Mouse (Mus musculus): ENCODE results near the gene Ccdc47. TPM values are rescaled to one million over a fixed set of nuclear protein-coding genes. Genes with fewer than 3 reads are reported as not detected.
"Not testable (repeated sequence)": the region's sequence is repeated elsewhere in the genome, so short reads cannot be mapped to it uniquely, and the experiment has no call there.

Gene Ccdc47
- polyA plus RNA-seq, 1 experiment from 2014 or later = 101 TPM

- H3K36me3 ChIP-seq (ENCODE audit: insufficient read depth, low read length) = peaks cover 66% of the 10 kb centered on the region
- H3K27me3 ChIP-seq (ENCODE audit: insufficient read depth, low read length) = no peaks in the 10 kb centered on the region
- H3K4me3 ChIP-seq (ENCODE audit: low read length) = no peak overlapping the region
- no peaks in the 10 kb centered on the region for H3K4me1 ChIP-seq (ENCODE audit: insufficient read depth, low read length)
- H3K9me3 ChIP-seq (ENCODE audit: low read length) = no peaks in the 10 kb centered on the region
- no peak overlapping the region for H3K27ac ChIP-seq (ENCODE audit: low read length)
- no peak overlapping the region for H3K9ac ChIP-seq (replicated peaks; ENCODE audit: low read length)
- WGBS = 92% methylated on average over 19 of the region's 19 CpGs
- no peak overlapping the region for H3K4me2 ChIP-seq (replicated peaks; ENCODE audit: low read depth, low read length)
- no peak for ATAC-seq (ENCODE audit: low FRiP score, low TSS enrichment)
These were observed 14.6 kb downstream of the Ccdc47 start for GRCm38 (mm10) chr11:106201337-106202122.

GRCm38 (mm10) chr11:106200756-106201155, 15.4 kb downstream of the Ccdc47 start:
- Histone ChIP-seq H3K36me3 (ENCODE audit: insufficient read depth, low read length) (peaks cover 65% of the 10 kb centered on the region), H3K27me3 (ENCODE audit: insufficient read depth, low read length) (no peaks in the 10 kb centered on the region), H3K4me2 (replicated peaks; ENCODE audit: low read depth, low read length) (no peak overlapping the region), H3K9ac (replicated peaks; ENCODE audit: low read length) (no peak overlapping the region), H3K4me3 (ENCODE audit: low read length) (no peak overlapping the region), H3K4me1 (ENCODE audit: insufficient read depth, low read length) (no peaks in the 10 kb centered on the region), H3K9me3 (ENCODE audit: low read length) (no peaks in the 10 kb centered on the region), H3K27ac (ENCODE audit: low read length) (no peak overlapping the region)
- ATAC-seq (ENCODE audit: low FRiP score, low TSS enrichment) = no peak
- 74% methylated on average over 6 of the region's 6 CpGs for WGBS

- H3K4me3 ChIP-seq (ENCODE audit: low read length); H3K4me2 ChIP-seq (replicated peaks; ENCODE audit: low read depth, low read length): not testable (repeated sequence)
- peaks cover 60% of the 10 kb centered on the region for H3K36me3 ChIP-seq (ENCODE audit: insufficient read depth, low read length)
These were observed 16.1 kb downstream of the Ccdc47 start for GRCm38 (mm10) chr11:106199997-106200396.

GRCm38 (mm10) chr11:106198277-106198676, 17.9 kb downstream of the Ccdc47 start:
- 88% methylated on average over 4 of the region's 4 CpGs for WGBS

More at GRCm38 (mm10) chr11:106199997-106200396, 16.1 kb downstream of the Ccdc47 start:
- not testable (repeated sequence) for H3K4me1 ChIP-seq (ENCODE audit: insufficient read depth, low read length); H3K9ac ChIP-seq (replicated peaks; ENCODE audit: low read length); H3K27ac ChIP-seq (ENCODE audit: low read length); H3K9me3 ChIP-seq (ENCODE audit: low read length); H3K27me3 ChIP-seq (ENCODE audit: insufficient read depth, low read length); ATAC-seq (ENCODE audit: low FRiP score, low TSS enrichment)
- WGBS = 94% methylated on average over 7 of the region's 7 CpGs

GRCm38 (mm10) chr11:106195341-106195740, 20.8 kb downstream of the Ccdc47 start:
- Histone ChIP-seq H3K4me3 (ENCODE audit: low read length) (no peak overlapping the region), H3K27me3 (ENCODE audit: insufficient read depth, low read length) (no peaks in the 10 kb centered on the region), H3K4me1 (ENCODE audit: insufficient read depth, low read length) (peaks cover 7% of the 10 kb centered on the region), H3K9ac (replicated peaks; ENCODE audit: low read length) (no peak overlapping the region), H3K9me3 (ENCODE audit: low read length) (no peaks in the 10 kb centered on the region), H3K4me2 (replicated peaks; ENCODE audit: low read depth, low read length) (no peak overlapping the region), H3K27ac (ENCODE audit: low read length) (no peak overlapping the region), H3K36me3 (ENCODE audit: insufficient read depth, low read length) (peaks cover 21% of the 10 kb centered on the region; the same call in 1 of the 2 replicates)
- ATAC-seq (ENCODE audit: low FRiP score, low TSS enrichment) = no peak

More at GRCm38 (mm10) chr11:106198277-106198676, 17.9 kb downstream of the Ccdc47 start:
- no peak for ATAC-seq (ENCODE audit: low FRiP score, low TSS enrichment)
- no peaks in the 10 kb centered on the region for H3K9me3 ChIP-seq (ENCODE audit: low read length)
- no peaks in the 10 kb centered on the region for H3K27me3 ChIP-seq (ENCODE audit: insufficient read depth, low read length)
- peaks cover 45% of the 10 kb centered on the region for H3K36me3 ChIP-seq (ENCODE audit: insufficient read depth, low read length)
- H3K4me3 ChIP-seq (ENCODE audit: low read length) = no peak overlapping the region
- H3K4me2 ChIP-seq (replicated peaks; ENCODE audit: low read depth, low read length) = no peak overlapping the region
- no peak overlapping the region for H3K9ac ChIP-seq (replicated peaks; ENCODE audit: low read length)
- no peaks in the 10 kb centered on the region for H3K4me1 ChIP-seq (ENCODE audit: insufficient read depth, low read length)
- no peak overlapping the region for H3K27ac ChIP-seq (ENCODE audit: low read length)

GRCm38 (mm10) chr11:106194891-106195290, 21.3 kb downstream of the Ccdc47 start:
- 94% methylated on average over 7 of the region's 7 CpGs for WGBS
- Histone ChIP-seq H3K27me3 (ENCODE audit: insufficient read depth, low read length) (no peaks in the 10 kb centered on the region), H3K9ac (replicated peaks; ENCODE audit: low read length) (no peak overlapping the region), H3K4me1 (ENCODE audit: insufficient read depth, low read length) (peaks cover 7% of the 10 kb centered on the region), H3K9me3 (ENCODE audit: low read length) (no peaks in the 10 kb centered on the region), H3K4me2 (replicated peaks; ENCODE audit: low read depth, low read length) (no peak overlapping the region), H3K4me3 (ENCODE audit: low read length) (no peak overlapping the region), H3K27ac (ENCODE audit: low read length) (no peak overlapping the region), H3K36me3 (ENCODE audit: insufficient read depth, low read length) (peaks cover 21% of the 10 kb centered on the region; the same call in 1 of the 2 replicates)
- ATAC-seq (ENCODE audit: low FRiP score, low TSS enrichment) = no peak

- Histone ChIP-seq H3K36me3 (ENCODE audit: insufficient read depth, low read length) (peaks cover 21% of the 10 kb centered on the region; the same call in 1 of the 2 replicates), H3K9ac (replicated peaks; ENCODE audit: low read length) (peak overlapping the region; percentile 70), H3K27me3 (ENCODE audit: insufficient read depth, low read length) (no peaks in the 10 kb centered on the region), H3K9me3 (ENCODE audit: low read length) (no peaks in the 10 kb centered on the region), H3K27ac (ENCODE audit: low read length) (peak overlapping the region; percentile 91), H3K4me1 (ENCODE audit: insufficient read depth, low read length) (peaks cover 7% of the 10 kb centered on the region), H3K4me3 (ENCODE audit: low read length) (peak overlapping the region; percentile 75), H3K4me2 (replicated peaks; ENCODE audit: low read depth, low read length) (peak overlapping the region; percentile 67)
- no peak for ATAC-seq (ENCODE audit: low FRiP score, low TSS enrichment)
- WGBS = 31% methylated on average over 3 of the region's 3 CpGs
These were observed 22.0 kb downstream of the Ccdc47 start for GRCm38 (mm10) chr11:106194155-106194541.

- H3K4me3 ChIP-seq (ENCODE audit: low read length) = peak overlapping the region; percentile 75
- no peaks in the 10 kb centered on the region for H3K9me3 ChIP-seq (ENCODE audit: low read length)
- WGBS = under 1% methylated on average over 43 of the region's 44 CpGs
- H3K4me2 ChIP-seq (replicated peaks; ENCODE audit: low read depth, low read length) = peak overlapping the region; percentile 83
- peak overlapping the region; percentile 91 for H3K27ac ChIP-seq (ENCODE audit: low read length)
- H3K36me3 ChIP-seq (ENCODE audit: insufficient read depth, low read length) = peaks cover 19% of the 10 kb centered on the region; the same call in 1 of the 2 replicates
- peaks cover 7% of the 10 kb centered on the region for H3K4me1 ChIP-seq (ENCODE audit: insufficient read depth, low read length)
- ATAC-seq (ENCODE audit: low FRiP score, low TSS enrichment) = peak; percentile 99
- peak overlapping the region; percentile 78 for H3K9ac ChIP-seq (replicated peaks; ENCODE audit: low read length)
- no peaks in the 10 kb centered on the region for H3K27me3 ChIP-seq (ENCODE audit: insufficient read depth, low read length)
These were observed 22.6 kb downstream of the Ccdc47 start for GRCm38 (mm10) chr11:106193371-106194154.

- Histone ChIP-seq H3K9ac (replicated peaks; ENCODE audit: low read length) (peak overlapping the region; percentile 78), H3K36me3 (ENCODE audit: insufficient read depth, low read length) (peaks cover 11% of the 10 kb centered on the region; the same call in 1 of the 2 replicates), H3K4me1 (ENCODE audit: insufficient read depth, low read length) (peaks cover 7% of the 10 kb centered on the region), H3K4me3 (ENCODE audit: low read length) (peak overlapping the region; percentile 75), H3K4me2 (replicated peaks; ENCODE audit: low read depth, low read length) (peak overlapping the region; percentile 83), H3K27ac (ENCODE audit: low read length) (peak overlapping the region; percentile 89), H3K27me3 (ENCODE audit: insufficient read depth, low read length) (no peaks in the 10 kb centered on the region), H3K9me3 (ENCODE audit: low read length) (no peaks in the 10 kb centered on the region)
- peak; percentile 20 for ATAC-seq (ENCODE audit: low FRiP score, low TSS enrichment)
- 7% methylated on average over 19 of the region's 19 CpGs for WGBS
These were observed 23.3 kb downstream of the Ccdc47 start for GRCm38 (mm10) chr11:106192657-106193370.
